Mouse (Mus musculus): Measurements from ENCODE around the gene Smok3a. TPM values are rescaled to one million over a fixed set of nuclear protein-coding genes. Genes with fewer than 3 reads are reported as not detected.
"Not testable (repeated sequence)": the region's sequence is repeated elsewhere in the genome, so short reads cannot be mapped to it uniquely, and the experiment has no call there.

Gene Smok3a
- total RNA-seq (2021) = not detected
- long read RNA-seq, experiment 1 = 0 reads
- long read RNA-seq, experiment 2 = 0 reads

DNA sequence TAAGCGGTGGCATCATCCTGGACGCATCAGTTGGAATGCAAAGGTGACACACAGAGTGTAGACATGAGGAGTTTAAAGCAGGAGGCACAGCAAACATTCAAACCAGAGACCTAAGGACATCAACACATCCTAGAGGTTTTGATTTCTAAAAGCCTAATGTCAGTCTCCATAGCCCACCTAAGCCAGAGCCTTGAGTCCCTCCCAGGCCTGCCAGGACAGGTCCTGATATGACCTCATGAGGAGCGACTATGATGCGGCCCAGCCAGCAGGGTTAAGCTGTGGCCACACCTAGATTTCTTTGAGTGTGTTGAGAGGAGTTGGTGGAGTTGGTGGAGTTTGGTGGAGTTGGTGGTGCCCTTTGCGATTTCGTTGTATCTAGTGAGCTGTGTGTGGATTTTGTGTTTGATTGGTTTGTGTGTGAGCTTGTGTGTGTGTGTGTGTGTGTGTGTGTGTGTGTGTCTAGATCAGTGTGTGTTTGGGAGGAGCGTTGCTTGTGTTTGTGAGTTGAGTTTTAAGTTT lies at the start of gene Smok3a, which contains the start of gene Smok3b:
TSS of gene Smok3a (plus strand) at position 301 of the 519 bp plus-strand sequence.
TSS of gene Smok3b (plus strand) at position 469 of the 519 bp plus-strand sequence.
- intact Hi-C loops (cut with DNase I); DNase-seq: not testable (repeated sequence)

DNA sequence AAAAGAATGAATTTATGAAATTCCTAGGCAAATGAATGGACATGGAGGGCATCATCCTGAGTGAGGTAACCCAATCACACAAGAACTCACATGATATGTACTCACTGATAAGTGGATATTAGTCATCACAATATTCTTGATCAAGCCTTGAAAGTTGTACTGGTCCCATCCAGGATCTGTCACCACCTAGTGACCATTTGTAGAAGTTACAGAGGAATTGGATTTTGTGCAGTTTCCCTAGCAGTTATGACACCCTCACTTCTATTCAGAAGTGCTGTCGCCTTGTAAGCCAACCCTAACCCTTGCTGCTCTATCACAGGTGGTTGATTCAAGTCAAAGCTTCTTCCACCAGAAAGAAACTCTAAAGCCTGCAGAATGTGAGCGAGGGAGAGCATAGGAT lies 47.9 kb upstream of the Smok3a start:
- intact Hi-C loops (cut with DNase I) = no loop called here
- DNase-seq = no peak

DNA sequence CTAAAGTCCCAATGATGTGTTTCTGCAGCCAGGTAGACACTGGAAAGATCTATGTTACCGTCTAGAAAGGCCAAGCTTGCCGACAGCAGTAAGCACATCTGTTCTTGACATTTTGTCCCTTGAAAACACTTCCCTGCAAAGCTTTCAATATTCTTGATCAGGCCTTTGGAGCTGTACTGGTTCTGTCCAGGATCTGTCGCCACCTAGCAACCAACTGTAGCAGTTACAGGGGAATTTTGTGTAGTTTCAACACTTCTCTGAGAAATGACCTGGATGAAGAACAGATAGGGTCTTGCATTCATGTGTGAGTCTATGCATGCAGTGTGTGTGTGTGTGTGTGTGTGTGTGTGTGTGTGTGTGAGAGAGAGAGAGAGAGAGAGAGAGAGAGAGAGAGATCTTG lies 47.3 kb upstream of the Smok3a start:
- intact Hi-C loops (cut with DNase I) = no loop called here
- no peak for DNase-seq

DNA sequence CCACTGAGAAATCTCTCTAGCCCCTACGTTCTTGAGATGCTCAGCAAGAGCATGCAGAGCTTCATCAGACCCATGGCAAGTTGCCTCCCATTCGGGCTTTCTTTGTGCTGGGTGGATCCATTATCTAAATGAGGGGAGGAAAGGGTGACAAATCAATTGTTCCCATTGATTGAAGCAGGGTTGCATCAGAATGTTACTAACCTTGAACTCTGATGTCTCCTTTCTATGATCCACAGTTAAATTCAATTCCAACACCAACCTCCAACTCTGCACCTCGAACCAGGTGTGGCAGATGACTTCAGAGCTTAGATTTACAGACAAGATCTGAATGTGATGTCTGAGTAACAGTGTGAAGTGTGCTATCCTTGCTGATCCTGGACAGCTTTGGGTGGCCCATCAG lies 46.3 kb upstream of the Smok3a start:
- no peak for DNase-seq
- intact Hi-C loops (cut with DNase I) = no loop called here

DNA sequence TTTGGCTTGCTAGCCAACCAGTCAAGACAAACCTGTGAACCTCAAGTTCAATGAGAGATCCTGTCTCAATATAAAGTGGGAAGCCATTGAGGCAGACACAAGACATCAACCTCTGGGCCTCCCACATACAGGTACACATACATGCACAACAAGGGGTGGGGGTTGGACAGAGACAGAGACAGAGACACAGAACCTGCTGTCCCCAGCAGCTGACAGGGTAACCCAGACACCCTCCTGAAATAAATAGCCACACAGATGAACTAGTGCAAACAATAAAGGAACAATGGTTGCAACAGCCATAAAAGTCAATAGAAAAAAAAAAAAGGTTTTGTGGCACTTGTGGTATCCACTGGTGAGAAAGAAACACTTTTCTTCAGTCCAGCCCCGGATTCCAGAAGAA lies 45.6 kb upstream of the Smok3a start:
- intact Hi-C loops (cut with DNase I) = no loop called here
- no peak for DNase-seq

DNA sequence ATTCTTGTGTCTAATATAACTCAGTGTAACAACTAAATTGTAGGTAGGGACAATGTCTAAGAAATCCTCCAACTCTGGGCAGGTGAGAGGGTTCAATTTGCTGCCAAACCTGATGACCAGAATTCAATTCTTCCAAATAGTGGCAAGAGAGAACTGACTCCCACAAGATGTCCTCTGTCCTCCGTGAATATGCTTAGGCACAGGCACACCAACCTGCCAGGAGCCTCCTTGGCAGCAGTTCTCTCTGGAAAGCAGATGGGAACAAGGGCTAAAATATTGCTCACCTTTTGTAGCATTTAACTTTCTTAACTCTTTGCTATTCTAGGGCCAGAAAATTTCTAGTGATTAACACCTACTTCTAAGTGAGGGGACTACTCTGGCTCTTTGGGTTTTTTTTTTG lies 43.8 kb upstream of the Smok3a start:
- DNase-seq = no peak
- intact Hi-C loops (cut with DNase I) = no loop called here

DNA sequence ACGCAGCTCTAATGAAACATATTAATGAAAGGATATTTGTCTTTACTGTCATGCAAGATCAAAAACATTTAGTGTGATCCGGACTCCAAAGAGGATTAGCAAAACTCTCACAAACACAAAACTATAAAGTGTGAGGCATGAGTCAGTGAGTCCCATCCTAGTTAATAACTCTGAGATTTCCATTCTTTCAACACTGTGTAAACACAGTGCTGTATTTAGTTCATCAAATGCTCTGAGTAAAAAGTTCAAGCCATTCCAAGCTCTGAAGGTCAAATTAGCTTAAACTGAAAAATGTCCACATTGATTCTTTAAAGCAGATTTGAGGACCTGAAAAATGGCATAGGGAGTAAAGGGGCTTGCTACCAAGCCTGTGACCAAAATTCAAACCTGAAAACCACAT lies 42.0 kb upstream of the Smok3a start:
- no peak for DNase-seq
- intact Hi-C loops (cut with DNase I) = no loop called here

DNA sequence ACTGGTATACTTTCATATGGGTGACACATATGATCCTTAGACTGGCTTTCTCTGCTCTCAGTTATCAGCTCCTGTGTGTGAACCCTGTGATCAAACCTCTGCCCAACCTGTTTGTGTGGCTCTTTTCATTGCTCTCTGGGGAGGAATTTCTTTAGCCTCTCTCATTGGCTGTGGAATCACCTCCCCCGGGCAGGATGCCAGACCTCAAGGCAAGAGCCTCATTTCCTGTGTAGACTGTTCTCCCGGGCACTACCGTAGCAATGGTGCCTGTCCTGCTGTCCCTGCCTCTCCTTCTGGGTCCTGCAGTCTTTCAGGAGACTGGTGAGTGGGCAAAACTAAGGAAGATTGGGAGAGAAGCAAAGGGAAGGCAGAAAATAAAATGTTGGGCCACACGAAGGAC lies 39.8 kb upstream of the Smok3a start, which contains the start of gene Azgp1:
TSS of gene Azgp1 (plus strand) at position 221 of the 400 bp plus-strand sequence.
- DNase-seq = no peak
- intact Hi-C loops (cut with DNase I) = no loop called here

DNA sequence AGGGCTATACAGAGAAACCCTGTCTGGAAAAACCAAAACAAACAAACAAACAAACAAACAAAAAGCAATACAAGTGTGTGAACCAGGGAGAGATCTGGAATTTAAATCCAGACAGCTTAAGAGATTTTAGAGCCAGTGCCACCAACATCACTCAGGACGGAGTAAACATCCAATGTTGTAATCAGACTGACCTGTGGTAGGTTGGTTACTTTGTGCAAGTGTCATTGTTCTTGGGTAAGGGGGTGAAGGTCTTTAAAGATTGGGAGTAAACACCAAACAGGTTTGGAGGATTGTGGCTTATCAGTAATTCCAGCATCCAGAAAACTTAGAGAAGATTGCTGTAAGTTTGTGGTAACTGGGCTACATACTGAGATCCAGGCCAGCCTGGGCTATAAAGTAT lies 34.7 kb upstream of the Smok3a start:
- intact Hi-C loops (cut with DNase I) = no loop called here
- DNase-seq = no peak

DNA sequence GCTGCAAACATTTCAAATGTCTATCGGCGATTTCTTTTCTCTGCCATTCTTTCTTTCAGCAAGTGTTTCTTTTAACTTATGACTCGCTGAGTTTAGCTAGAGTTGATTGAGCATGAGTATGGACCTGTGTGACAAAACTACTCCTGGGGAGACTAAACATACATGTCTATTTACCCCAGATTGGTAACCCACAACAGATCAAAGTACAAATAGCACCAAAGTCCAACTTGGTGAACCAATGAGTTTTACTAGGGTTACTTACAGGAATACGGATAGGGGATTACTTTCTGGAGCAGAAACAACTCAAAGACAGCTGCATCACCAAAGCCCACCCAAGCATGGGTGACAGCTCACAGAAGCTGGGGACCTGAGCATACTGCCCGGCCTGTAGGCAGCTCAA lies 11.6 kb upstream of the Smok3a start:
- intact Hi-C loops (cut with DNase I) = no loop called here
- DNase-seq = no peak

DNA sequence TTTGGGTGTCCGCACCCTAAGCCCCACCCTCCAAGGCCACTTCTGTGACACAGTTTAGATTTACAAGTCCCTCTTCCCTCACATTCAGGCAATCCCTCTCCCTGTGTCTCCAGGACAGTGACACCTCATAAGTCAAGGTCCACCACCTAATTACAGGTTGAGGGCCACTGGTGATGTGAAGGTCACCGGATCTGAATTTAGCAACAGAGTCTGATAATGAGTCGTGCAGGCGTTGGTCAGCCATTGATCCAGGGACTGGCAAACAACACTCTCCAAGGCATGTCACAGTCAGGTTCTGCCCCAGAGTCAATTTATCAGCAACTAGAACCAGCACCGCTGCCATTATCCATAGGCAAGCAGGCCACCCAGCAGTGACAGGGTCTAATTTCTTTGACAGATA lies 8.7 kb upstream of the Smok3a start:
- no peak for DNase-seq
- intact Hi-C loops (cut with DNase I) = no loop called here

DNA sequence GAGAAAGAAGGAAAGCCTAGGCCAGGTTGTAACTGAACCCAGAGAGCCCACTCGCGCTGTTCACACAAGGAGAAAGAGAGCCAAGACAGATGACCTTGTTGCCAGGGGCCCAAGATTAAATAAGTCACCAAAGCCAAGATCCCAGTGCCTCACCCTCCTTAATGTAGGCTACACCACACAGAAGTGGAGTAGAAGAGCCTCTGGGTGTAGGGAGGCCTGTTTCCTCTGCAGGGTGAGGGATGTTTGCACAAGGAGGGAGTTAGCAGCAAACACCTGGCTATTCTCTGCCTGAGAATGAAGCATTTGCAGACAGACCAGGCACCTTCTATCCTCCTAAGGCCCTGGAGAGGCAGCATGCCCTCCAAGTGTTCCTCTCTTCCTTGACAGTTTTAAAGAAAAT lies 4.5 kb upstream of the Smok3a start:
- intact Hi-C loops (cut with DNase I) = no loop called here
- no peak for DNase-seq

DNA sequence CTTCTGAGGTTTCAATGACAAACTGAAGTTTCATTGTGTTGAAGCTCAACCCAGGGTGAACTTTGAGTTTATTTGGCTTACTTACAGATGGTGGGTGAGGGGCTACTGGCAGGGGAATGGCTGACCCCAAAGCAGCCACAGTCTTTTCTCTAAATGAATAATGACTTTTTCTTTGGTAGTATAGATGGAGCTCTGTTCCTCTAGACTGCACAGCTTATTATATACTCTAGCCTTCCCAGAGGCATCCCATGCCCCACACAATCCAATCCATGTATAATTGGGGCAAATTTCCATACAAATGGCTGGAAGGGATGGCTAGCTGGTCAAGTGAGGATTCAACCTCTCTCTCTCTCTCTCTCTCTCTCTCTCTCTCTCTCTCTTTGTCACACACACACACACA lies 4.1 kb upstream of the Smok3a start:
- intact Hi-C loops (cut with DNase I) = no loop called here
- no peak for DNase-seq

DNA sequence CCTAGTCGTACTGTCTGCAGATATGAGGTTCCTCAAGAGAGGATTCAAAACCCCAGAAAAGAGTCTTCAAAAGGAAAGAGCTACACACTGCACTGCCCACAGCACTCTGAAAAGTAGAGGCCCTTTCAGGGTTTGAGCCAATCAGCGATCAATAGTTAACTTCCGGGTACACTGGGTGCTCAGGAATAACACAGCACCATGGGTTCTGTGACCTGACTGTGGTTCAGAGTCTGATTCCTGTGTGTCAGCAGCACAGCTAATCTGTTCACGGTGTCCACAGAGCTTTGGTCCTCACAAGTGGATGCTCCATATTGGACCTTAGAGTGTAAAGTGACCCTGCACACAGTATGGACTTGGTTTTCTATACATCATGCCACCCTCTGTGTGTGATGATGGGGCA lies 1.5 kb upstream of the Smok3a start:
- intact Hi-C loops (cut with DNase I); DNase-seq: not testable (repeated sequence)

DNA sequence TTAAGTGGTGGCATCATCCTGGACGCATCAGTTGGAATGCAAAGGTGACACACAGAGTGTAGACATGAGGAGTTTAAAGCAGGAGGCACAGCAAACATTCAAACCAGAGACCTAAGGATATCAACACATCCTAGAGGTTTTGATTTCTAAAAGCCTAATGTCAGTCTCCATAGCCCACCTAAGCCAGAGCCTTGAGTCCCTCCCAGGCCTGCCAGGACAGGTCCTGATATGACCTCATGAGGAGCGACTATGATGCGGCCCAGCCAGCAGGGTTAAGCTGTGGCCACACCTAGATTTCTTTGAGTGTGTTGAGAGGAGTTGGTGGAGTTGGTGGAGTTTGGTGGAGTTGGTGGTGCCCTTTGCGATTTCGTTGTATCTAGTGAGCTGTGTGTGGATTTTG lies 31.8 kb downstream of the Smok3a start, which contains the start of gene Smok3c:
TSS of gene Smok3c (plus strand) at position 301 of the 400 bp plus-strand sequence.
- DNase-seq; intact Hi-C loops (cut with DNase I): not testable (repeated sequence)

DNA sequence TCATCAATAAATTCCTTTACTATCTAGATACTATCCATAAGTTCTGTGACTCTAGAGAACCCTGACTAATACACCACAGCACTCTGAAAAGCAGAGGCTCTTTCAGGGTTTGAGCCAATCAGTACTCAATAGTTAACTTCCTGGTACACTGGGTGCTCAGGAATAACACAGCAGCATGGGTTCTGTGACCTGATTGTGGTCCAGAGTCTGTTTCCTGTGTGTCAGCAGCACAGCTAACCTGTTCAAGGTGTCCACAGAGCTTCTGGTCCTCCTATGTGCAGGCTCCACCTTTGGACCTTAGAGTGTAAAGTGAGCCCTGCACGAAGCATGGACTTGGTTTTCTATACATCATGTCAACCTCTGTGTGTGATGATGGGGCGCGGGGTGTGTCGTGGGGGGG lies 52.7 kb downstream of the Smok3a start:
- intact Hi-C loops (cut with DNase I) = no loop called here
- no peak for DNase-seq

DNA sequence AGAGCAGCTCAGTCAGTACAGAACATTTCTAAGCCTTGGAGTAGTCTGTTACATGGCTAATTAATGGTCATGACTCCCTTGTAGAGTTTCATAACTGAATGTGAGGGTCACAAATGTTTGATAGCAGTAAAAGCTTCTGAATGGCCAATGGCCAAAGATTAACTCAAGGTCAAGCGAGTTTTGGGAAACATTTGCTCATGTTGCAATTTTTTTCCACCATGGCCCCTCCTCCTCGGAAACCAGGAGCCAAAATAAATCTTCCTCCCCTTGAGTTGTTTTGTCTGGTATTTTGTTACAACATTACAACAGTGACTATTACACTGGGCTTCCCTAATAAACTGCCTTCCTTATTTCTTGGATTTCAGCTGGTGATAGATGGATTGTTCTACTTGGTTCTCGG lies 54.6 kb downstream of the Smok3a start:
- intact Hi-C loops (cut with DNase I) = no loop called here
- DNase-seq = no peak

DNA sequence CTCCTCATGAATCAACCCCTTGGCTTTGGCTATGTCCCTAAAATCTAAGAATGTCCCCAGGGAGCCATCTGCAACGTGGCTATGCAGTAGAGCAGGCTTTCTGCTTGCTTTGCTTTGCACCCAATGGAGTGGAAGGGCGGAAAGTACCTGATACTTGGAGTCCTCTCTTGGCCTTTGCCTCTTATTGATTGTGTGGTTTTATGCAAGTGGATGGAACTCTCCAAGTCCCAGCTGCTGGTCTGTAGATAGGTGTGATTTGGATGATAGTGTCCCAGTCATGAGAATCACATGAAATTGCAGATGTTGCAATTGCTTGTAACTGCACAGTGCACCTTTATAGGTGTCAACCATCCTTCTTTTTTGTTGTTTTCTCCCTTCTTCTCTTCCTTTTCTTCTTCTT lies 55.1 kb downstream of the Smok3a start:
- no peak for DNase-seq
- intact Hi-C loops (cut with DNase I) = no loop called here

DNA sequence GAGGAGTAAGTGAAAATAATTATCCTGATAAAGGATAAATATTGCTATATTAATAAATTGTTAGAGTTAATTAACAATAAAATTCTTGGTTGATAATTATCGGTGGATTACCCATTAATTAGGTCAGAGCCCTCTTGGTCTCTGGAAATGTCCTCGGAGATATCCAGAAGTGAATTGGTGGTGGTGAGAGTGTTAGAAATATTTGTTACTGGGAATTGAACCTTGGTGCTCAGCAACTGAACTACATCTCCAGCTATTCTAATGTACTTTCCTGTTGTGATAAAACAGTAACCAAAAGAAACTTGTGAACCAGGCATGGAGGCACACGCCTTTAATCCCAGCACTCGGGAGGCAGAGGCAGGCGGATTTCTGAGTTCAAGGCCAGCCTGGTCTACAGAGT lies 59.4 kb downstream of the Smok3a start:
- intact Hi-C loops (cut with DNase I) = no loop called here
- no peak for DNase-seq

DNA sequence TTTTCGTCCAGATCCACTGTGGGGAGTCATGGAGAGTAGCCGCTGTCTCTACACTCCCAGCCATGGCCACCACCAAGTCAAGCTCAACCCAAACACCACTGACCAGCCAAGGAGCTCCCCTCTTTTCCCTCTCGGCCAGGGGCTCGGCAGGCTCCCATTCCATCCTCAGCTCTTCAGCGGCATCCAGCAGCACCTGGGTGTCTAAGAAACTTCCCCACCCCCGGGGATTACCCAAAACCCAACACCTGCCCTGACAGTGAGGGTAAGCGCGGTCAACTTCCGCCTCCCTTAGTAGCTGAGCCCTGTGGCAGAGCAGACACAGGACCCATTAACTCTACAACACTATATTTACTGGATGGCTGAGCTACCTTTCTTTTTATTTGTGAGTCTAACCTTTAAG lies 60.4 kb downstream of the Smok3a start:
- intact Hi-C loops (cut with DNase I) = no loop called here

DNA sequence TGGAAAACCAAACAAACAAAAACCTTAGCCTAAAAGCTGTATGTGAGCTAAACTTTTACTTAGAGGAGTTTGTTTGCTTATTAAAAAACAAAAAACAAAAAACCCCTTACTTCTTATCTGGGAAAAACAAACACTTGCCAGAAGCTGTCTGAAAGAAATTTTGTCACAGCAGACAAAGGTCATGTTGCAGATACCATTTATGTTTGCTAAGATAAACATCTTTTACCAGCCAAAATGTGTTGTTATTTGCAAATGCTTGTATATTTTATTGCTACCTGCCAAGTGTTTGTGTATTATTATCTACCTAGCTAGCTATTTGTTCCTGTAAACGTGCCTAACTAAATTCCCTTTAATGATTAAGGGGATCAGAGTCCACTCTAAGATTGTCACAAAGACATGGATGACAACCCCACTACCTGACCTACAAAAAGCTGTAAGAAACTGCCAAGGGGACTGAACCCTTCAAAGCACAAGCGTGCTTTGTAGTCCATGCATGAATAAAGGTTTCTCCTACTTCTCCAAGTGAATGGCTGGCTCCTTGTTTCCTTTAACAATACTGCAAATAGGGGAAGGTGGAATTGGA lies 62.3 kb downstream of the Smok3a start:
- intact Hi-C loops (cut with DNase I) = no loop called here
- DNase-seq = no peak

More for the DNA sequence above, 60.4 kb downstream of the Smok3a start:
- no peak for DNase-seq

DNA sequence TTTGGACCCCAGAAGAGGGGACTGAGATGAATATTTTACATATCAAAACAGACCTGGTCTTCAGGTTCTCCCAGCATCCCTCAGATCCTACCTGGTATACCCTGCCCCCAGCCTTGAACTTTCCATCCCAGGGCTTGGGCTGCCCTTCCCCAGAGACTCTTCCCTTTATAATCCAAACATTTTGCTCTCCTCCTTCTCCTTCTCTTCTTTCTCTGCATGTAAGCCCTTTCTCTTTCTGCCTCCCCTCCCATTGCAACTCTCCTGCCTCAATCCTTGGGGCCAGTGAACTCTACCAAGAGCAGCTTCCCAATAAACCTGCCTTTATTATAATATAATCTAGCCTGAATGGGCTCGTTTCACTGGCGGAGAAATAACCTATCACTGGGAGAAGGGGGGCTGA lies 62.9 kb downstream of the Smok3a start:
- DNase-seq = no peak
- intact Hi-C loops (cut with DNase I) = no loop called here
